Mouse (Mus musculus): ENCODE measurements at regions not wholly inside any gene's neighbourhood (a gene's known extent, or its start where the extent isn't known, plus 50 kb on each side); places are given as distances from the start of the nearest gene placed in this dataset.

DNA sequence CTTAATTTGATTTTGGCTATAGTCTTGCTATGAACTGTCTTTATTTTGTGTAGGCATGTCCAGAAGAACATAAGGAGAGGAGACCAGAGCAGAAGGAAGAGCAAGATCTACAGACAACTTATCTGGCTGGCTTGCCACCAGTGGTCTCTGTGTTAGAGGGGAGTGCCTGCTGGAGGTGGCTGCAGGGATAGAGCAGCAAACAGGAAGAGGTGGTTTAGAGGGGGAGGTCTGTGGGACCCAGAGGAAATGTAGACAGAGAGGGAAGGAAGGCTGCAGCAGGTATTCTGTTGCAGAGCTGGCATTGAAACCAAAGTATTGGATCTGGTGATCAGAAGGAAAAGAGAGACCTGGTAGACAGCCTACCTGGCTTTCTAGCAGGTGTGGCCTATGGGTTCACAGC lies 327.0 kb upstream of the Chl1 start:
- no peak for TF ChIP-seq GATA1 (IDR thresholded peaks at IDR 0.05; ENCODE audit: borderline replicate concordance, low read length)
- TF ChIP-seq FLI1 (IDR thresholded peaks at IDR 0.05; ENCODE audit: low read length), result no peak
